Mouse (Mus musculus) heart, embryonic 12.5 days (tissue): ENCODE results near the gene Chil5. TPM values are rescaled to one million over a fixed set of nuclear protein-coding genes. Genes with fewer than 3 reads are reported as not detected.
A peak's percentile ranks its signal among the peaks of the same experiment; 100 is the strongest.
"Not testable (repeated sequence)": the region's sequence is repeated elsewhere in the genome, so short reads cannot be mapped to it uniquely, and the experiment has no call there.

Source experiments
- ATAC-seq: fragments of 200-750 bp; cut with Nextera tagmentation; 2 replicates; pipeline ENCODE4 v1.8.0; 2017; ENCODE audit warnings: moderate TSS enrichment, moderate library complexity; ENCODE audit not compliant: insufficient number of reproducible peaks, low FRiP score
- H3K27ac ChIP-seq: fragments of 300-500 bp; sonication (generic); 2 replicates; pipeline ENCODE4 v1.5.1; 2016; ENCODE audit warnings: mild to moderate bottlenecking, moderate library complexity; ENCODE audit not compliant: poor library complexity, severe bottlenecking
- H3K27me3 ChIP-seq: fragments of 300-500 bp; sonication (generic); replicated peaks from 2 replicates; pipeline ENCODE4 v1.6.1; 2016; ENCODE audit warnings: mild to moderate bottlenecking, moderate library complexity
- H3K36me3 ChIP-seq: fragments of 300-500 bp; sonication (generic); 2 replicates; pipeline ENCODE4 v1.6.1; 2016; ENCODE audit warnings: mild to moderate bottlenecking, moderate library complexity
- H3K4me1 ChIP-seq: fragments of 300-500 bp; sonication (generic); replicated peaks from 2 replicates; pipeline ENCODE4 v1.6.1; 2016; ENCODE audit warnings: mild to moderate bottlenecking
- H3K4me2 ChIP-seq: fragments of 300-500 bp; sonication (generic); 2 replicates; pipeline ENCODE4 v1.6.1; 2016; ENCODE audit warnings: mild to moderate bottlenecking, moderate library complexity
- H3K4me3 ChIP-seq: fragments of 300-500 bp; sonication (generic); 2 replicates; pipeline ENCODE4 v1.5.1; 2016; ENCODE audit warnings: mild to moderate bottlenecking
- H3K9ac ChIP-seq: fragments of 300-500 bp; sonication (generic); 2 replicates; pipeline ENCODE4 v1.6.1; 2016; ENCODE audit warnings: mild to moderate bottlenecking, moderate library complexity
- H3K9me3 ChIP-seq: fragments of 300-500 bp; sonication (generic); replicated peaks from 2 replicates; pipeline ENCODE4 v1.6.1; 2016; ENCODE audit warnings: mild to moderate bottlenecking, moderate library complexity
- WGBS: fragments of 180-500 bp; shearing (Covaris S2); methylation state at CpG from one replicate; pipeline ENCODE4 v1.1.7; 2016; 5-methylcytosine and 5-hydroxymethylcytosine counted together
- polyA plus RNA-seq: library from polyadenylated mRNA; unstranded; fragments of >200 nt; fragmentation: Nextera tagmentation; extraction: Ambion mirVana; gene quantifications from 2 replicates; pipeline ENCODE4 v1.2.1, GENCODE M21; 2016

The Chil5 gene
- polyA plus RNA-seq: 0.24 and 0.39 TPM in 2 replicates

DNA sequence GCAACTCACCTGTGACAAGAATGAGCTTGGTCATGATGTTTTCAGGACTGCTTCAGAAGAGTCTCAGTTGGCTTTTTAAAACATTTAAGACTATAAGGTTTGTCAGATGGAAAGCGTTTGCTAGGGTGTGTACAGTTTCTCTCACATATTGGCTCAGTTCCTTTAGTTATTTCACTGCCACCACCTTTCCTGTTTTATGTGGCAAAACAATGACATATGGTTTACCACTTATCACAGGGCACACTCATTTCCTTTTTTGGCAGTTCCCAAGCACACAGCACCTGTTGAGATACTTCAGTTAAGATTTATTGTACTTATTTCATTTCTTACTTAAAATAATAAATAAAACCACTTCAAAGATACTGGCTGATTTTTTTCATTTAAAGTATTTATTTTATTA, at the start of gene Chil5:
Chil5 (minus strand) TSS at position 34 of the 400 bp plus-strand sequence.
- ATAC-seq: no peak
- no peak within 1 kb of the TSS for H3K9ac ChIP-seq
- H3K9me3 ChIP-seq: no peaks in the 10 kb centered on the region; the same call in 1 of the 2 replicates
- 73% methylated on average over 1 of the region's 1 CpGs for WGBS
- no peak within 1 kb of the TSS for H3K27ac ChIP-seq
- no peaks in the 10 kb centered on the region for H3K4me1 ChIP-seq
- no peak within 1 kb of the TSS for H3K4me3 ChIP-seq
- no peaks in the 10 kb centered on the region for H3K36me3 ChIP-seq
- no peak within 1 kb of the TSS for H3K4me2 ChIP-seq
- H3K27me3 ChIP-seq: no peaks in the 10 kb centered on the region

- WGBS: 31% methylated on average over 1 of the region's 1 CpGs
- no peak overlapping the region for H3K9ac ChIP-seq
- H3K4me2 ChIP-seq: no peak overlapping the region
- H3K27me3 ChIP-seq: no peaks in the 10 kb centered on the region
- H3K27ac ChIP-seq: no peak overlapping the region
- no peaks in the 10 kb centered on the region for H3K36me3 ChIP-seq
- no peaks in the 10 kb centered on the region for H3K9me3 ChIP-seq
- no peak overlapping the region for H3K4me3 ChIP-seq
- ATAC-seq: 0 out of 2 replicates have a peak, but pooled peaks have one; percentile 42
- H3K4me1 ChIP-seq: no peaks in the 10 kb centered on the region
Measured at GRCm38 (mm10) chr3:106074824-106075223, 42.2 kb upstream of the Chil5 start.

GRCm38 (mm10) chr3:106070994-106071393, 38.4 kb upstream of the Chil5 start:
- 77% methylated on average over 2 of the region's 2 CpGs for WGBS
- Histone ChIP-seq H3K4me3 (no peak overlapping the region), H3K9me3 (no peaks in the 10 kb centered on the region), H3K36me3 (no peaks in the 10 kb centered on the region), H3K27me3 (no peaks in the 10 kb centered on the region), H3K4me2 (no peak overlapping the region), H3K4me1 (no peaks in the 10 kb centered on the region), H3K9ac (no peak overlapping the region), H3K27ac (no peak overlapping the region)
- no peak for ATAC-seq

DNA sequence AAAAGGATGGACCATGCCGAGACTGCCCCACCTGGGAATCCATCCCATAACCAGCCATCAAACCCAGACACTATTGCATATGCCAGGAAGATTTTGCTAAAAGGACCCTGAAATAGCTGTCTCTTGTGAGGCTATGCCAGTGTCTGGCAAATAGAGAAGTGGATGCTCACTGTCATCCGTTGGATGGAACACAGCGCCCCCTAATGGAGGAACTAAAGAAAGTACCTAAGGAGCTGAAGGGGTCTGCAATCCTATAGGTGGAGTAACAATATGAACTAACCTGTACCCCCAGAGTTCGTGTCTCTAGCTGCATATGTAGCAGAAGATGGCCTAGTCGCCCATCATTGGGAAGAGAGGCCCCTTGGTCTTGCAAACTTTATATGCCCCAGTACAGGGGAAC, 35.1 kb upstream of the Chil5 start:
- H3K27me3 ChIP-seq, H3K27ac ChIP-seq, H3K9ac ChIP-seq, H3K36me3 ChIP-seq, H3K4me3 ChIP-seq, ATAC-seq, H3K4me1 ChIP-seq, H3K4me2 ChIP-seq, H3K9me3 ChIP-seq: not testable (repeated sequence)
- 36% methylated on average over 5 of the region's 5 CpGs for WGBS

- ATAC-seq: no peak
- Histone ChIP-seq H3K4me2 (no peak overlapping the region), H3K27me3 (no peaks in the 10 kb centered on the region), H3K9me3 (peaks cover 4% of the 10 kb centered on the region; the same call in 1 of the 2 replicates), H3K9ac (no peak overlapping the region), H3K4me3 (no peak overlapping the region), H3K36me3 (no peaks in the 10 kb centered on the region), H3K4me1 (no peaks in the 10 kb centered on the region), H3K27ac (no peak overlapping the region)
- WGBS: 68% methylated on average over 3 of the region's 3 CpGs
Measured at GRCm38 (mm10) chr3:106057966-106058365, 25.4 kb upstream of the Chil5 start.

GRCm38 (mm10) chr3:106051896-106052295, 19.3 kb upstream of the Chil5 start:
- Histone ChIP-seq H3K27ac (no peak overlapping the region), H3K9me3 (no peaks in the 10 kb centered on the region), H3K4me3 (no peak overlapping the region), H3K4me2 (no peak overlapping the region), H3K9ac (no peak overlapping the region), H3K4me1 (no peaks in the 10 kb centered on the region), H3K36me3 (no peaks in the 10 kb centered on the region), H3K27me3 (no peaks in the 10 kb centered on the region)
- 44% methylated on average over 18 of the region's 18 CpGs for WGBS
- no peak for ATAC-seq

GRCm38 (mm10) chr3:106040306-106040705, 7.7 kb upstream of the Chil5 start:
- Histone ChIP-seq H3K27me3 (no peaks in the 10 kb centered on the region), H3K4me3 (no peak overlapping the region), H3K4me2 (no peak overlapping the region), H3K36me3 (no peaks in the 10 kb centered on the region), H3K27ac (no peak overlapping the region), H3K9me3 (no peaks in the 10 kb centered on the region; the same call in none of the 2 replicates), H3K4me1 (no peaks in the 10 kb centered on the region), H3K9ac (no peak overlapping the region)
- WGBS: 79% methylated on average over 2 of the region's 2 CpGs
- no peak for ATAC-seq

DNA sequence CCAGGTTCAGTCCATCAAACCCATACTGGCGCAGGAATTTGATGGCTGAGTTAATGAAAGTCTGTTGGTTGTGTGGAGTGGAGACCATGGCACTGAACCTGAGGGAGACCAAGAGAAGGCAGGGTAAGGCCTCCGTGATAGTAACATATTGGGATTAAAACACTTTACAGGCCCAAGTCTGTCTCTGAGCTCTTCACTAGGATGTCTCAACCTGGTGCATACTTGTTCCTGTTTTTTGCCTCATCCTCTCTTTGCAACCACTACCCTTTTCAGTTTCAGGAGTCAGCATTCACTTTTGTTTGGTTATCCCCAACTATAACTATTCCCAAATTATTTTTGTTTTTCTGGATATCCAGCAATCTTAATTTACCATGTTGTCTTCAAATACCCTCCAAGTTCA, 8.5 kb downstream of the Chil5 start:
- no peaks in the 10 kb centered on the region for H3K9me3 ChIP-seq
- H3K4me3 ChIP-seq: no peak overlapping the region
- H3K27ac ChIP-seq: no peak overlapping the region
- H3K4me2 ChIP-seq: no peak overlapping the region
- H3K4me1 ChIP-seq: no peaks in the 10 kb centered on the region
- WGBS: 83% methylated on average over 2 of the region's 2 CpGs
- H3K9ac ChIP-seq: no peak overlapping the region
- H3K27me3 ChIP-seq: no peaks in the 10 kb centered on the region
- no peaks in the 10 kb centered on the region for H3K36me3 ChIP-seq
- ATAC-seq: no peak

GRCm38 (mm10) chr3:106021840-106022239, 10.8 kb downstream of the Chil5 start:
- ATAC-seq: no peak
- H3K27ac ChIP-seq: no peak overlapping the region
- no peak overlapping the region for H3K9ac ChIP-seq
- no peaks in the 10 kb centered on the region for H3K4me1 ChIP-seq
- H3K9me3 ChIP-seq: no peaks in the 10 kb centered on the region
- no peak overlapping the region for H3K4me3 ChIP-seq
- no peak overlapping the region for H3K4me2 ChIP-seq
- H3K36me3 ChIP-seq: no peaks in the 10 kb centered on the region
- H3K27me3 ChIP-seq: no peaks in the 10 kb centered on the region

DNA sequence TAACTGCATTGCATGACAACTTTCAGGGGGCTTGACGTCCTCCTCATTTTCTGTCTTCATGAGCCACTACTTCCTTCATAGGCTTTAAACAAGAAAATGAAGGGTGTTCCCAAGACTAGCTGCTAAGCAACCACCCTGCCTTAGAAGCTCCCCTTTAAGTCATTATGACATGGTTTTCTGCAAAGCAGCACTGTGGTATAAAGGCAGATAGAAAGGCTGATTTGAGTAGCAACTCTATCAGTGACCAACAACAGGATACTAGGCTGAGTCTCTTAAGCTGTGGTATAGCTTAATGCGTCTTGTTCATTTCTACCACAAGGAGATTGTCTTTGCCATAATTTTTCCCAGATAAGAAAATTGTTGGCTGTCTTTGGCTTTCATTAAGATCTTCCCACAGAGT, 18.1 kb downstream of the Chil5 start, which contains the start of gene Pifo:
Pifo (minus strand) TSS at position 101 of the 400 bp plus-strand sequence.
- Histone ChIP-seq H3K27me3 (no peaks in the 10 kb centered on the region), H3K9me3 (no peaks in the 10 kb centered on the region), H3K4me1 (no peaks in the 10 kb centered on the region), H3K4me3 (no peak within 1 kb of the TSS), H3K36me3 (no peaks in the 10 kb centered on the region), H3K9ac (no peak within 1 kb of the TSS), H3K4me2 (no peak within 1 kb of the TSS), H3K27ac (no peak within 1 kb of the TSS)
- no peak for ATAC-seq
- 73% methylated on average over 2 of the region's 2 CpGs for WGBS

DNA sequence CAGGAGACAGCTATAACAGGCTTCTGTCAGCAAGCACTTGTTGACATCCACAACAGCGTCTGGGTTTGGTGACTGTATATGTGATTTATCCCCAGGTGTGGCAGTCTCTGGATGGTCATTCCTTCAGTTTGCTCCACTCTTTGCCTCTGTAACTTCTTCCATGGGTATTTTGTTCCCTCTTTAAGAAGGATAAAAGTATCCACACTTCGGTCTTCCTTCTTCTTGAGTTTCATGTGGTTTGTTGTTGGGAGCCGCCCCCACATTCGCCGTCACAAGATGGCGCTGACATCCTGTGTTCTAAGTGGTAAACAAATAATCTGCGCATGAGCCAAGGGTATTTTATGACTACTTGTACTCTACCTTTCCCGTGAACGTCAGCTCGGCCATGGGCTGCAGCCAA, 29.3 kb downstream of the Chil5 start:
- H3K4me3 ChIP-seq, ATAC-seq, H3K36me3 ChIP-seq, H3K27me3 ChIP-seq, H3K4me2 ChIP-seq, H3K9ac ChIP-seq, H3K9me3 ChIP-seq, H3K27ac ChIP-seq: not testable (repeated sequence)
- peaks cover 15% of the 10 kb centered on the region for H3K4me1 ChIP-seq
- WGBS: 44% methylated on average over 10 of the region's 10 CpGs
